Mouse (Mus musculus) adrenal gland, postnatal 4 days (tissue): Measurements from ENCODE around the gene Srrm1. TPM values are rescaled to one million over a fixed set of nuclear protein-coding genes. Genes with fewer than 3 reads are reported as not detected.

Source experiments
- DNase-seq, 2 experiments: peaks; one replicate each; pipeline ENCODE4 v3.0.0; 2021 to 2022; ENCODE audit warnings: low spot score in 2 of 2, mixed read lengths in 2 of 2
- total RNA-seq, 2 experiments: library from RNA; stranded (reverse); gene quantifications; 2 replicates each; pipeline ENCODE4 v1.2.3; 2021

The Srrm1 gene
- total RNA-seq, 2 experiments from 2014 or later, result 197 to 232 TPM

DNA sequence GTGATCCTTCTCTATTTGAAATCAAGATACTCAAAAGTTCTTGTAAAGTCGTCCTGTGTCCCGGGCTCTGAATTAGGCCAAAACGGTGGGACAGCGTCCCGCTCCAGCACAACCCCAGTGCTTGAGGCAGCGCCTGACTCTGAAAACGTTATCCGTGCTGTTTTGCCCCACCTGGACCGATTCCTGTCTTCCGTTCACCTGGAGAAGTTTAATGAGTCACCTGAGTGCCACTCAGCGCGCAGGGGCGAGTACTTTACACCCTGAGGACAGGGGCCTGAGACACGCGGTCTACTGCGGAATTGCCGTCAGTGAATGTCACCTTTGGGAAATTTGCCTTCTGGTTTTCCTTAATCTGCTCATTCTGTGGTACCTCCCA is 79.8 kb downstream of the Srrm1 start:
- no peak for DNase-seq

DNA sequence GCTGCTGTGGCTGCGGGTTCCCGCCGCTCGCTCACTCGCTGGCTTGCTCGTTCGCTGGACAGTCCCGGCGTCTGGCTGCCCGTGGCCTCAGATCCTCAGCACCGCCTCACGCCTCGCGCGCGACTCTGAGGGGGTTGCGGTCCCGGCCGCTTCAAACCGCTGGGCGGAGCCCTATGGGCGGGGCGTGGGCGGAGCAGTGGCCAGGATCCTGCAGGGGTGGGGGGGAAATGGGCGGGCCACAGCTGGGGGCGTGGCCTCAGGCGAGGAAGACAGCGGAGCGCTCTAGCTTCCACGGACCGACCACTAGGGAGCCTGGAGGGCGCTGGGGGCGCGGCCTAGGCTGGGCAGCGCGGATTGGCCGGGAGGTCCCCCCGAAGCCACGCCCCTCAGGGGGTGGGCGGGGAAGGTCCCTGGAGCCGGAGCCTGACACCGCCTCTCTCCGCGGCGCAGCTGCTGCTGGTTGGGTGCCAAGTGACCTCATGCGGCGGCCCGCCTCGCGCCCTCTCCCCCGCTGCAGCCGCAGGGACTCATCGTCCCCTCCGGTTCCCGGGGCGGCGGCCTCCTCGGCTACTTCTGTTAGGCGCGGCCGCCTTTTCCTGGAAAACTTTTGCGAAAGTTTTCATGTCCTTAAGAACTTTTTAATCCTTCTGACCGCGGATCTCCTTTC is 80.3 kb downstream of the Srrm1 start, which contains the start of gene Clic4:
Clic4 (minus strand) TSS at position 175 of the 667 bp plus-strand sequence.
- peak; percentile 99 to 100 for DNase-seq

DNA sequence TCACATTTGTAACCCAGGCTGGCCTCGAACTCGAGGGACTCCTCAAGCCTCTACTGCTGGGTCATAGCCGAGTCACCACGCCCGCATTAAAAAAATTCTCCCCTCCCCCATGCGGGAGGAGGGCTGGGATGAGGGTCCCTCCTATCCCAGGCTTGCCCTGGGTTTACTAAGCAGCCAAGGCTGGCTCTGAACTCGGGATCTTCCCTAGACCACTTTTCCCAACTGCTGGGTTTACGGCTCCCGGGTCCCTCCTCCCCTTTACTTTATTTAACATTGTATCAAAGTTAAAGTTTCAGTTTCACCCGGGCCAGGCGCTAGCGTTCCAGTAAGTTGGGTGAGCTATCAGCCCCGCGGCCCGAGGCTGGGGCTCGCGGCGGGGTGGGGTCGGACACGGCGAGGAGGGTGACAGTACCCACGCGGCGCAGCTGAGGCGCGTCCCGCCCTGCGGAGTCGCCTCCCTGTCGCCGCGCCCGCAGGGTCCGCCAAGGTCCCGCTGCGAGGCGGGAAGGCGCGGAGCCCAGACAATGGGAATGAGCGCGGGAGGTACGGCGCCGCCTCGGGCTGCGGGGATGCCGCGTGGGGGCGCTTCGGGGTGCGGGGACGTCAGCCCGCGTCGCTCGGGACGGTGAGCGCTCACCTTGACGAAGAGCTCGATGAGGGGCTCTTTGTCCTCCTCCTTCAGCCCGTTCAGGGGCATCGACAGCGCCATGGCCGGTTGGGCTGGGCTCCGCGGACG is 81.1 kb downstream of the Srrm1 start:
- peak; percentile 27 to 36 for DNase-seq

DNA sequence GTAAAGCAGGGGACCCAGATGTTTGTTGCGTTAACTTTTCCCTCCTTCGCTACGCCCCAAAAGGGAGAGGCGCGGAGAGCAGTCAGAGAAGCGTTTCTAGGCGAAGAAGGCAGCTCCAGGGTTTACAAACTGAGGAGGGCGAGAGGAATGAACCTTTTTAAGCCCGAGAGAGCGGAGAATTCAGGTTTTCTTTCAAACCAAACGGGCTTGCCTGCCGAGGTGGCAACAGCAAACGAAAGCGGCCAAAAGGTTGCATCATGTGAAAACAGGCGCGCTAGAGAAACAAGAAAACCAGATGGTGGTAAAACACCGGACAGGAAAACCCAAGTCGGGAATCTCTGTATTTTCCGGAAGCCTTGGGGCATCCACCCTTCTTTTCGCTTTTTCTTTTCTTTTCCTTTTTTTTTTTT is 81.7 kb downstream of the Srrm1 start:
- no peak for DNase-seq

Other genes starting within 250 kb of the Srrm1 start
- 1 to 10 TPM; 1.3 to 1.7 TPM for gene Runx3, start 232.7 kb downstream of the Srrm1 start, total RNA-seq
- gene Clic4, start 80.5 kb downstream of the Srrm1 start, total RNA-seq, result 10 to 100 TPM; 83.9 to 96.2 TPM
- 1 to 10 TPM in 1 of 2 experiments, under 1 TPM in 1; 0.93 to 1.2 TPM for gene Ncmap, start 44.9 kb upstream of the Srrm1 start, total RNA-seq
- gene Rcan3, start 80.5 kb upstream of the Srrm1 start, total RNA-seq, result 10 to 100 TPM; 22.3 to 26.7 TPM
- gene Stpg1, start 141.5 kb upstream of the Srrm1 start, total RNA-seq, result under 1 TPM; 0.59 to 0.67 TPM
- gene Nipal3, start 141.7 kb upstream of the Srrm1 start, total RNA-seq, result 10 to 100 TPM; 14.0 to 24.1 TPM
- under 1 TPM; 0.14 to 0.22 TPM for gene Grhl3, start 220.3 kb upstream of the Srrm1 start, total RNA-seq